Mouse (Mus musculus): ENCODE results near the gene Cerkl. TPM values are rescaled to one million over a fixed set of nuclear protein-coding genes. Genes with fewer than 3 reads are reported as not detected.

The Cerkl gene
- polyA plus RNA-seq, 1 experiment from 2014 or later = 4.9 TPM

GRCm38 (mm10) chr2:79399234-79400000 lies 57.2 kb downstream of the Cerkl start:
- no peak for ATAC-seq (ENCODE audit: low read depth)
- H3K27ac ChIP-seq = no peak overlapping the region
- WGBS (ENCODE audit: insufficient replicate concordance) = 51% methylated on average over 8 of the region's 8 CpGs

GRCm38 (mm10) chr2:79398831-79399230 lies 57.8 kb downstream of the Cerkl start:
- H3K9me3 ChIP-seq (replicated peaks) = no peaks in the 10 kb centered on the region
- H3K27ac ChIP-seq = no peak overlapping the region
- no peaks in the 10 kb centered on the region for H3K36me3 ChIP-seq
- H3K4me3 ChIP-seq (replicated peaks) = no peak overlapping the region
- H3K4me1 ChIP-seq (replicated peaks) = no peaks in the 10 kb centered on the region
- 65% methylated on average over 5 of the region's 5 CpGs for WGBS (ENCODE audit: insufficient replicate concordance)
- no peak for DNase-seq
- ATAC-seq (ENCODE audit: low read depth) = no peak
- H3K4me2 ChIP-seq = no peak overlapping the region
- no peaks in the 10 kb centered on the region for H3K27me3 ChIP-seq
- no peak overlapping the region for H3K9ac ChIP-seq

More at GRCm38 (mm10) chr2:79399234-79400000, 57.2 kb downstream of the Cerkl start:
- H3K9me3 ChIP-seq (replicated peaks) = no peaks in the 10 kb centered on the region
- no peak overlapping the region for H3K4me2 ChIP-seq
- H3K4me1 ChIP-seq (replicated peaks) = no peaks in the 10 kb centered on the region
- H3K4me3 ChIP-seq (replicated peaks) = no peak overlapping the region
- H3K27me3 ChIP-seq = no peaks in the 10 kb centered on the region
- DNase-seq = no peak
- no peaks in the 10 kb centered on the region for H3K36me3 ChIP-seq
- H3K9ac ChIP-seq = no peak overlapping the region

GRCm38 (mm10) chr2:79398343-79398742 lies 58.2 kb downstream of the Cerkl start:
- Histone ChIP-seq H3K9me3 (replicated peaks) (no peaks in the 10 kb centered on the region), H3K4me2 (no peak overlapping the region), H3K4me3 (replicated peaks) (no peak overlapping the region), H3K27me3 (no peaks in the 10 kb centered on the region), H3K36me3 (no peaks in the 10 kb centered on the region), H3K9ac (no peak overlapping the region), H3K4me1 (replicated peaks) (no peaks in the 10 kb centered on the region), H3K27ac (no peak overlapping the region)
- ATAC-seq (ENCODE audit: low read depth) (no peak), DNase-seq (no peak)
- 57% methylated on average over 2 of the region's 2 CpGs for WGBS (ENCODE audit: insufficient replicate concordance)

GRCm38 (mm10) chr2:79397107-79397506 lies 59.5 kb downstream of the Cerkl start:
- Histone ChIP-seq H3K4me2 (no peak overlapping the region), H3K9ac (no peak overlapping the region), H3K4me1 (replicated peaks) (no peaks in the 10 kb centered on the region), H3K27me3 (no peaks in the 10 kb centered on the region), H3K36me3 (no peaks in the 10 kb centered on the region), H3K4me3 (replicated peaks) (no peak overlapping the region), H3K9me3 (replicated peaks) (no peaks in the 10 kb centered on the region), H3K27ac (no peak overlapping the region)
- 36% methylated on average over 2 of the region's 2 CpGs for WGBS (ENCODE audit: insufficient replicate concordance)
- ATAC-seq (ENCODE audit: low read depth) = no peak
- no peak for DNase-seq

- no peaks in the 10 kb centered on the region for H3K9me3 ChIP-seq (replicated peaks)
- ATAC-seq (ENCODE audit: low read depth) (peak; percentile 51; the same call in 1 of the 2 replicates), DNase-seq (no peak)
- 48% methylated on average over 12 of the region's 12 CpGs for WGBS (ENCODE audit: insufficient replicate concordance)
- H3K4me3 ChIP-seq (replicated peaks) = no peak overlapping the region
- no peaks in the 10 kb centered on the region for H3K4me1 ChIP-seq (replicated peaks)
- 0 out of 2 replicates have a peak, but pooled peaks cover 2% of the 10 kb centered on the region for H3K27me3 ChIP-seq
- no peak overlapping the region for H3K9ac ChIP-seq
- H3K27ac ChIP-seq = no peak overlapping the region
- peak overlapping the region; percentile 13; the same call in 1 of the 2 replicates for H3K4me2 ChIP-seq
- no peaks in the 10 kb centered on the region for H3K36me3 ChIP-seq
Measured at GRCm38 (mm10) chr2:79379087-79380041, 77.2 kb downstream of the Cerkl start.

GRCm38 (mm10) chr2:79378346-79379086 lies 78.1 kb downstream of the Cerkl start:
- H3K36me3 ChIP-seq = no peaks in the 10 kb centered on the region
- no peak for DNase-seq
- no peak for ATAC-seq (ENCODE audit: low read depth)
- 0 out of 2 replicates have a peak overlapping the region, but pooled peaks have one; percentile 13 for H3K4me2 ChIP-seq
- no peaks in the 10 kb centered on the region for H3K9me3 ChIP-seq (replicated peaks)
- H3K4me3 ChIP-seq (replicated peaks) = no peak overlapping the region
- H3K9ac ChIP-seq = no peak overlapping the region
- 56% methylated on average over 8 of the region's 8 CpGs for WGBS (ENCODE audit: insufficient replicate concordance)
- no peaks in the 10 kb centered on the region for H3K4me1 ChIP-seq (replicated peaks)
- 0 out of 2 replicates have a peak, but pooled peaks cover 2% of the 10 kb centered on the region for H3K27me3 ChIP-seq
- H3K27ac ChIP-seq = no peak overlapping the region

GRCm38 (mm10) chr2:79372486-79373200 lies 83.9 kb downstream of the Cerkl start:
- Histone ChIP-seq H3K9me3 (replicated peaks) (no peaks in the 10 kb centered on the region), H3K4me3 (replicated peaks) (no peak overlapping the region), H3K4me2 (no peak overlapping the region), H3K36me3 (no peaks in the 10 kb centered on the region), H3K9ac (no peak overlapping the region), H3K27me3 (no peaks in the 10 kb centered on the region), H3K4me1 (replicated peaks) (no peaks in the 10 kb centered on the region), H3K27ac (no peak overlapping the region)
- ATAC-seq (ENCODE audit: low read depth) (no peak), DNase-seq (no peak)
- 36% methylated on average over 6 of the region's 6 CpGs for WGBS (ENCODE audit: insufficient replicate concordance)

GRCm38 (mm10) chr2:79372154-79372467 lies 84.5 kb downstream of the Cerkl start:
- no peak overlapping the region for H3K9ac ChIP-seq
- H3K36me3 ChIP-seq = no peaks in the 10 kb centered on the region
- no peaks in the 10 kb centered on the region for H3K27me3 ChIP-seq
- no peak for DNase-seq
- H3K27ac ChIP-seq = no peak overlapping the region
- H3K9me3 ChIP-seq (replicated peaks) = no peaks in the 10 kb centered on the region
- no peak for ATAC-seq (ENCODE audit: low read depth)
- no peaks in the 10 kb centered on the region for H3K4me1 ChIP-seq (replicated peaks)
- 60% methylated on average over 2 of the region's 2 CpGs for WGBS (ENCODE audit: insufficient replicate concordance)
- no peak overlapping the region for H3K4me3 ChIP-seq (replicated peaks)
- no peak overlapping the region for H3K4me2 ChIP-seq

- no peak overlapping the region for H3K4me2 ChIP-seq
- 66% methylated on average over 7 of the region's 7 CpGs for WGBS (ENCODE audit: insufficient replicate concordance)
Measured at GRCm38 (mm10) chr2:79371326-79372153, 85.0 kb downstream of the Cerkl start.

GRCm38 (mm10) chr2:79370711-79371312 lies 85.8 kb downstream of the Cerkl start:
- DNase-seq (no peak), ATAC-seq (ENCODE audit: low read depth) (no peak)
- Histone ChIP-seq H3K27me3 (no peaks in the 10 kb centered on the region), H3K4me2 (no peak overlapping the region), H3K36me3 (no peaks in the 10 kb centered on the region), H3K9ac (no peak overlapping the region), H3K4me3 (replicated peaks) (no peak overlapping the region), H3K27ac (no peak overlapping the region), H3K4me1 (replicated peaks) (no peaks in the 10 kb centered on the region), H3K9me3 (replicated peaks) (no peaks in the 10 kb centered on the region)
- WGBS (ENCODE audit: insufficient replicate concordance) = 64% methylated on average over 9 of the region's 9 CpGs

More at GRCm38 (mm10) chr2:79371326-79372153, 85.0 kb downstream of the Cerkl start:
- Histone ChIP-seq H3K4me3 (replicated peaks) (no peak overlapping the region), H3K9me3 (replicated peaks) (no peaks in the 10 kb centered on the region), H3K9ac (no peak overlapping the region), H3K27me3 (no peaks in the 10 kb centered on the region), H3K36me3 (no peaks in the 10 kb centered on the region), H3K27ac (no peak overlapping the region), H3K4me1 (replicated peaks) (no peaks in the 10 kb centered on the region)
- no peak for ATAC-seq (ENCODE audit: low read depth)
- no peak for DNase-seq
